Mouse (Mus musculus): ENCODE data around the gene Olfr94. TPM values are rescaled to one million over a fixed set of nuclear protein-coding genes. Genes with fewer than 3 reads are reported as not detected.

Olfr94 gene
- total RNA-seq, 2 experiments from 2014 or later = not detected

Other genes with a start within 250 kb of the Olfr94 start
- gene Ppp1r11, start 249.3 kb downstream of the Olfr94 start, total RNA-seq (2021) = 10 to 100 TPM; 58.9 to 65.9 TPM
- gene Znrd1, start 242.4 kb downstream of the Olfr94 start, total RNA-seq (2021) = 10 to 100 TPM; 21.9 to 22.1 TPM
- 10 to 100 TPM; 26.5 to 26.6 TPM for gene Znrd1as, start 242.4 kb downstream of the Olfr94 start, total RNA-seq (2021)
- gene 2410137M14Rik, start 219.8 kb downstream of the Olfr94 start, total RNA-seq (2021) = under 1 TPM in 1 of 2 experiments, not detected in 1; 0.37 TPM
- gene H2-M5, start 211.5 kb downstream of the Olfr94 start, total RNA-seq (2021) = not detected
- not detected for gene Zfp57, start 199.8 kb downstream of the Olfr94 start, total RNA-seq (2021)
- not detected for gene Mog, start 177.6 kb downstream of the Olfr94 start, total RNA-seq (2021)
- 1 to 10 TPM; 5.5 to 8.2 TPM for gene Gabbr1, start 155.0 kb downstream of the Olfr94 start, total RNA-seq (2021)
- gene Olfr90, start 112.5 kb downstream of the Olfr94 start, total RNA-seq (2021) = not detected
- not detected for gene Olfr91, start 102.7 kb downstream of the Olfr94 start, total RNA-seq (2021)
- not detected for gene Olfr92, start 80.9 kb downstream of the Olfr94 start, total RNA-seq (2021)
- gene Olfr93, start 39.5 kb downstream of the Olfr94 start, total RNA-seq (2021) = not detected
- under 1 TPM in 1 of 2 experiments, not detected in 1; 0.74 TPM for gene Ubd, start 7.1 kb downstream of the Olfr94 start, total RNA-seq (2021)
- gene Olfr95, start 12.1 kb upstream of the Olfr94 start, total RNA-seq (2021) = not detected
- gene Olfr96, start 19.2 kb upstream of the Olfr94 start, total RNA-seq (2021) = not detected
- not detected for gene Olfr97, start 36.3 kb upstream of the Olfr94 start, total RNA-seq (2021)
- gene Olfr98, start 62.8 kb upstream of the Olfr94 start, total RNA-seq (2021) = not detected
- gene H2-M3, start 69.2 kb upstream of the Olfr94 start, total RNA-seq (2021) = 1 to 10 TPM in 1 of 2 experiments, under 1 TPM in 1; 0.94 to 1.9 TPM
- gene Olfr99, start 82.5 kb upstream of the Olfr94 start, total RNA-seq (2021) = not detected
- gene Olfr101, start 103.3 kb upstream of the Olfr94 start, total RNA-seq (2021) = not detected
- gene Olfr102, start 116.1 kb upstream of the Olfr94 start, total RNA-seq (2021) = not detected
- not detected for gene Olfr103, start 138.7 kb upstream of the Olfr94 start, total RNA-seq (2021)
- not detected for gene Olfr104-ps, start 158.6 kb upstream of the Olfr94 start, total RNA-seq (2021)
- not detected for gene Olfr105-ps, start 178.0 kb upstream of the Olfr94 start, total RNA-seq (2021)
- gene Olfr106-ps, start 189.4 kb upstream of the Olfr94 start, total RNA-seq (2021) = not detected
- not detected for gene Olfr107, start 198.2 kb upstream of the Olfr94 start, total RNA-seq (2021)
- gene Olfr108, start 244.5 kb upstream of the Olfr94 start, total RNA-seq (2021) = not detected

Data from gastrocnemius, adult 18-20 months (tissue).